Mouse (Mus musculus): ENCODE results near the gene Dctn2. TPM values are rescaled to one million over a fixed set of nuclear protein-coding genes. Genes with fewer than 3 reads are reported as not detected.

Dctn2 gene
- polyA plus RNA-seq, 1 experiment from 2014 or later, result 230 TPM

- H3K27me3 ChIP-seq (ENCODE audit: control insufficient read depth, insufficient read depth, low read length), result peaks cover 24% of the 10 kb centered on the region
- ATAC-seq (ENCODE audit: insufficient read depth, low FRiP score, low TSS enrichment) (no peak), DNase-seq (ENCODE audit: low spot score) (no peak)
- WGBS, result 70% methylated on average over 13 of the region's 13 CpGs
- peaks cover 6% of the 10 kb centered on the region for H3K4me1 ChIP-seq (ENCODE audit: control insufficient read depth, insufficient read depth, low read length)
- no peak overlapping the region for H3K4me2 ChIP-seq (ENCODE audit: low read depth)
- no peak overlapping the region for H3K4me3 ChIP-seq (ENCODE audit: low read depth, low read length)
- no peaks in the 10 kb centered on the region for H3K9me3 ChIP-seq (ENCODE audit: control insufficient read depth, low read length)
- no peaks in the 10 kb centered on the region for H3K36me3 ChIP-seq (ENCODE audit: control insufficient read depth, insufficient read depth, low read length)
- no peak overlapping the region for H3K9ac ChIP-seq (ENCODE audit: low read length)
- no peak overlapping the region for H3K27ac ChIP-seq (ENCODE audit: low read depth, low read length)
Measured at GRCm38 (mm10) chr10:127322178-127322577, 56.0 kb downstream of the Dctn2 start.

GRCm38 (mm10) chr10:127322669-127323068, 56.5 kb downstream of the Dctn2 start:
- DNase-seq (ENCODE audit: low spot score) (no peak), ATAC-seq (ENCODE audit: insufficient read depth, low FRiP score, low TSS enrichment) (no peak)
- Histone ChIP-seq H3K4me2 (ENCODE audit: low read depth) (no peak overlapping the region), H3K36me3 (ENCODE audit: control insufficient read depth, insufficient read depth, low read length) (no peaks in the 10 kb centered on the region), H3K4me1 (ENCODE audit: control insufficient read depth, insufficient read depth, low read length) (peaks cover 6% of the 10 kb centered on the region), H3K4me3 (ENCODE audit: low read depth, low read length) (no peak overlapping the region), H3K9me3 (ENCODE audit: control insufficient read depth, low read length) (no peaks in the 10 kb centered on the region), H3K27ac (ENCODE audit: low read depth, low read length) (no peak overlapping the region), H3K27me3 (ENCODE audit: control insufficient read depth, insufficient read depth, low read length) (peaks cover 29% of the 10 kb centered on the region), H3K9ac (ENCODE audit: low read length) (no peak overlapping the region)
- 81% methylated on average over 4 of the region's 4 CpGs for WGBS

- WGBS, result 79% methylated on average over 17 of the region's 17 CpGs
- Histone ChIP-seq H3K9ac (ENCODE audit: low read length) (no peak overlapping the region), H3K36me3 (ENCODE audit: control insufficient read depth, insufficient read depth, low read length) (no peaks in the 10 kb centered on the region), H3K4me3 (ENCODE audit: low read depth, low read length) (no peak overlapping the region), H3K4me1 (ENCODE audit: control insufficient read depth, insufficient read depth, low read length) (peaks cover 6% of the 10 kb centered on the region), H3K9me3 (ENCODE audit: control insufficient read depth, low read length) (no peaks in the 10 kb centered on the region), H3K4me2 (ENCODE audit: low read depth) (no peak overlapping the region), H3K27ac (ENCODE audit: low read depth, low read length) (no peak overlapping the region), H3K27me3 (ENCODE audit: control insufficient read depth, insufficient read depth, low read length) (peaks cover 35% of the 10 kb centered on the region)
- ATAC-seq (ENCODE audit: insufficient read depth, low FRiP score, low TSS enrichment) (no peak), DNase-seq (ENCODE audit: low spot score) (no peak)
Measured at GRCm38 (mm10) chr10:127323131-127323855, 57.1 kb downstream of the Dctn2 start.

- WGBS, result 12% methylated on average over 7 of the region's 7 CpGs
Measured at GRCm38 (mm10) chr10:127324495-127324894, 58.3 kb downstream of the Dctn2 start.

GRCm38 (mm10) chr10:127325454-127326016, 59.4 kb downstream of the Dctn2 start:
- Histone ChIP-seq H3K27me3 (ENCODE audit: control insufficient read depth, insufficient read depth, low read length) (peaks cover 37% of the 10 kb centered on the region), H3K9ac (ENCODE audit: low read length) (no peak overlapping the region)
- WGBS, result 24% methylated on average over 14 of the region's 14 CpGs

More at GRCm38 (mm10) chr10:127324495-127324894, 58.3 kb downstream of the Dctn2 start:
- no peak overlapping the region for H3K4me3 ChIP-seq (ENCODE audit: low read depth, low read length)
- H3K9ac ChIP-seq (ENCODE audit: low read length), result no peak overlapping the region
- peaks cover 37% of the 10 kb centered on the region for H3K27me3 ChIP-seq (ENCODE audit: control insufficient read depth, insufficient read depth, low read length)
- no peaks in the 10 kb centered on the region for H3K36me3 ChIP-seq (ENCODE audit: control insufficient read depth, insufficient read depth, low read length)
- ATAC-seq (ENCODE audit: insufficient read depth, low FRiP score, low TSS enrichment) (no peak), DNase-seq (ENCODE audit: low spot score) (peak; percentile 44)
- peaks cover 6% of the 10 kb centered on the region for H3K4me1 ChIP-seq (ENCODE audit: control insufficient read depth, insufficient read depth, low read length)
- H3K27ac ChIP-seq (ENCODE audit: low read depth, low read length), result no peak overlapping the region
- no peak overlapping the region for H3K4me2 ChIP-seq (ENCODE audit: low read depth)
- H3K9me3 ChIP-seq (ENCODE audit: control insufficient read depth, low read length), result no peaks in the 10 kb centered on the region

GRCm38 (mm10) chr10:127326017-127326801, 60.0 kb downstream of the Dctn2 start:
- Histone ChIP-seq H3K36me3 (ENCODE audit: control insufficient read depth, insufficient read depth, low read length) (no peaks in the 10 kb centered on the region), H3K4me1 (ENCODE audit: control insufficient read depth, insufficient read depth, low read length) (peaks cover 6% of the 10 kb centered on the region), H3K27ac (ENCODE audit: low read depth, low read length) (no peak overlapping the region), H3K9ac (ENCODE audit: low read length) (peak overlapping the region; percentile 26), H3K9me3 (ENCODE audit: control insufficient read depth, low read length) (no peaks in the 10 kb centered on the region), H3K4me2 (ENCODE audit: low read depth) (peak overlapping the region; percentile 47), H3K4me3 (ENCODE audit: low read depth, low read length) (peak overlapping the region; percentile 31), H3K27me3 (ENCODE audit: control insufficient read depth, insufficient read depth, low read length) (peaks cover 37% of the 10 kb centered on the region)
- under 1% methylated on average over 53 of the region's 54 CpGs for WGBS
- DNase-seq (ENCODE audit: low spot score) (peak; percentile 57), ATAC-seq (ENCODE audit: insufficient read depth, low FRiP score, low TSS enrichment) (no peak)

More at GRCm38 (mm10) chr10:127325454-127326016, 59.4 kb downstream of the Dctn2 start:
- Histone ChIP-seq H3K36me3 (ENCODE audit: control insufficient read depth, insufficient read depth, low read length) (no peaks in the 10 kb centered on the region), H3K4me3 (ENCODE audit: low read depth, low read length) (0 out of 2 replicates have a peak overlapping the region, but pooled peaks have one; percentile 31), H3K4me1 (ENCODE audit: control insufficient read depth, insufficient read depth, low read length) (peaks cover 6% of the 10 kb centered on the region), H3K4me2 (ENCODE audit: low read depth) (peak overlapping the region; percentile 47; the same call in 1 of the 2 replicates), H3K27ac (ENCODE audit: low read depth, low read length) (no peak overlapping the region), H3K9me3 (ENCODE audit: control insufficient read depth, low read length) (no peaks in the 10 kb centered on the region)
- no peak for DNase-seq (ENCODE audit: low spot score)
- no peak for ATAC-seq (ENCODE audit: insufficient read depth, low FRiP score, low TSS enrichment)

GRCm38 (mm10) chr10:127326828-127327227, 60.7 kb downstream of the Dctn2 start:
- Histone ChIP-seq H3K36me3 (ENCODE audit: control insufficient read depth, insufficient read depth, low read length) (no peaks in the 10 kb centered on the region), H3K4me1 (ENCODE audit: control insufficient read depth, insufficient read depth, low read length) (peaks cover 6% of the 10 kb centered on the region), H3K4me3 (ENCODE audit: low read depth, low read length) (peak overlapping the region; percentile 31), H3K9me3 (ENCODE audit: control insufficient read depth, low read length) (no peaks in the 10 kb centered on the region), H3K9ac (ENCODE audit: low read length) (peak overlapping the region; percentile 26), H3K27ac (ENCODE audit: low read depth, low read length) (no peak overlapping the region), H3K4me2 (ENCODE audit: low read depth) (peak overlapping the region; percentile 47), H3K27me3 (ENCODE audit: control insufficient read depth, insufficient read depth, low read length) (peaks cover 37% of the 10 kb centered on the region)
- ATAC-seq (ENCODE audit: insufficient read depth, low FRiP score, low TSS enrichment) (no peak), DNase-seq (ENCODE audit: low spot score) (no peak)
- 5% methylated on average over 29 of the region's 29 CpGs for WGBS

GRCm38 (mm10) chr10:127327461-127328145, 61.4 kb downstream of the Dctn2 start:
- peaks cover 4% of the 10 kb centered on the region; the same call in 1 of the 2 replicates for H3K36me3 ChIP-seq (ENCODE audit: control insufficient read depth, insufficient read depth, low read length)
- no peak overlapping the region for H3K9ac ChIP-seq (ENCODE audit: low read length)
- H3K27ac ChIP-seq (ENCODE audit: low read depth, low read length), result no peak overlapping the region
- no peaks in the 10 kb centered on the region for H3K9me3 ChIP-seq (ENCODE audit: control insufficient read depth, low read length)
- H3K4me3 ChIP-seq (ENCODE audit: low read depth, low read length), result no peak overlapping the region
- peaks cover 37% of the 10 kb centered on the region for H3K27me3 ChIP-seq (ENCODE audit: control insufficient read depth, insufficient read depth, low read length)
- H3K4me2 ChIP-seq (ENCODE audit: low read depth), result no peak overlapping the region
- DNase-seq (ENCODE audit: low spot score) (no peak), ATAC-seq (ENCODE audit: insufficient read depth, low FRiP score, low TSS enrichment) (no peak)
- peaks cover 6% of the 10 kb centered on the region for H3K4me1 ChIP-seq (ENCODE audit: control insufficient read depth, insufficient read depth, low read length)
- 54% methylated on average over 18 of the region's 18 CpGs for WGBS
